Mouse (Mus musculus) spleen, adult 12 weeks (tissue): ENCODE results near the gene Rhox3h.
"Not testable (repeated sequence)": the region's sequence is repeated elsewhere in the genome, so short reads cannot be mapped to it uniquely, and the experiment has no call there.

Source experiments
- DNase-seq: peaks from one replicate; pipeline ENCODE4 v3.0.0; 2022; ENCODE audit warnings: low spot score

The Rhox3h gene

DNA sequence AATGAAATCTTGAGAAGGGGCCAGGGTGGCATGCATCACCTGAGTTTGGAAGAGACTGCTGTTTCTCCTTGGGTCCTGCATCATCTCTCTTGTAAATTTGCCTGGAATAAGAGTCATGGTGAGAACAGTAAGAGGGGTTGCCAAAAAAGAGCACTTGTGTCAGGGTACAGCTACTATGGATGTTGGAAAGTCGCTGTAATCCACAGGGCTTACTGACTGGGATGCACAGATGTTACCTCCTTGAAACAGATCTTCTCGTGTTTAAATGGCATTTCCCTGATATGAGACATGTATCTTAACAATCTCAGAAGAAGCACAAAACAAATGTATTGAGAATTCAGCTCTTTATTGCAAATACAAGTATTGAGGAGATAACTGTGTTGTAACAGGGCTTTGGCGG lies at the start of gene Rhox3h:
Gene Rhox3h, minus strand, starts transcription at position 101 of the 400 bp plus-strand sequence.
- DNase-seq, result not testable (repeated sequence)

GRCm38 (mm10) chrX:37701821-37702387 lies 33.3 kb upstream of the Rhox3h start:
- DNase-seq, result no peak

DNA sequence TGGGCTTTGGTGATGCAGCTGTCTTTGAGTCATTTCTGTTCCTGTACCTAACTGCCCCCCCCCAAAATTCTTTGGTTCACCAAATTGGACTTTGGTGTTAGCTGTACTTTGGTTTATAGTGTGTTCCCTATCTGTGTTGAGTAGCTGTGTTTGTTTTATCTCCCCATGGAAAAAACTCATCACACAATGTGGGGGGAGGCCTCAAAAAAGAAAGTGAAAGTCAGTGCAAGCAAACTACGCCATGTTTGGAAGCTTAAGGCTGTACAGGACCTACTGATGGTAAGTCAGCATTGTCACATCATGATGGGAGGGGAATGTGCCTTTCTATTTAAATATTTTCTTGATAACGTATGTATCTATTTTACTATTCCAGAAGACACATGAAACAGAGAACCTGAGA lies 23.7 kb upstream of the Rhox3h start:
- no peak for DNase-seq

DNA sequence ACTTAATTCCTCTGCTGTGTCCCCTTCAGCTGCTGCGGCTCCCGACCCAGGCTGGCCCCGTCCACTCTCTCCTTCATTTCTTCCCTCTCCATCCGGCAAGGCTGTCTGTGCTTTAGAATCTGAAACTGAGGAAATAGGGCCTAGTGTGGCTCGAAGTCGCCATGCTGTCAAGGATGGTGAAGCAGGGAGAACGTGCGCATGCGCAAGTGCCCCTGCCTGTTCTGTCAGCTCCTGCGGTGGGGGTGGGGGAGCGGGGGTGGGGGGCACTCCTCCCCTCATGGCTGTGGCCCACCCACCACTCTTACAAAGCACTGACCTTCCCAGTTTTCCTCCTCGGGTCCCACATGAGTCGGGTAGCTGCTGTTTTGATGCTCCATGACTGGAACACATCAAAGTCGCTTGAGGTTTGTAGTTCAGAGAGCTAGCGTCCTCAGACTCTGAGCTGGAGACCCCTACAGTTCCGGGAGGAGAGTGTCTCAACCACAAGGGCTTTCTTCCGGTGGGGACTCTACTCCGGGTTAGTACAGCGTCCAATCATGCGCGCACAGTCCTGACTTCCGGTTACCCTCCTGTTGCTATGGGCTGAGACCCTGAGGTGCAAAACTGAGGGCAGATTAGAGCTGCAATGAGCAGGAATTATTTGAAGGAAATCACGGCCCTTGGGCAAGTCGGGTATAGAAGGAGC lies 14.6 kb upstream of the Rhox3h start:
- DNase-seq, result no peak

- DNase-seq, result not testable (repeated sequence)
Observed at GRCm38 (mm10) chrX:37673177-37673576, 4.6 kb upstream of the Rhox3h start, which contains the start of gene Rhox2h. Gene Rhox2h (minus strand): TSS chrX:37673277.

DNA sequence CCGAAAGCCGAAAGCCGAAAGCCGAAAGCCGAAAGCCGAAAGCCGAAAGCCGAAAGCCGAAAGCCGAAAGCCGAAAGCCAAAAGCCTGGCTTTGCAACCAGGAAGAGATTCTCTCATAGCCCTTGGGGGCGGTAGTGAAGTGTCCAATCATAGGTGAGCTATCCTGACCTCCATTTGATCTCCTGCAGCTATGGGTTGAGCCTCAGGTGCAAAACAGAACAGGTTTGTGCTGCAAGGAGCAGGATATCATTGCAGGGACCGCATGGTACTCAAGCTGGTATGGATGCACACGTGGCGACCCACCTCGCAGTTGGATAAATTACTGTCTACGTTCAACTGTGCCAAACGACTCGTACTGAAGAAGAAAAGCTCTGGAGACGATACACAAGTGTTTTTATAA lies 17.3 kb downstream of the Rhox3h start, which contains the start of gene Rhox4g:
Gene Rhox4g, minus strand, starts transcription at position 101 of the 400 bp plus-strand sequence.
- not testable (repeated sequence) for DNase-seq

DNA sequence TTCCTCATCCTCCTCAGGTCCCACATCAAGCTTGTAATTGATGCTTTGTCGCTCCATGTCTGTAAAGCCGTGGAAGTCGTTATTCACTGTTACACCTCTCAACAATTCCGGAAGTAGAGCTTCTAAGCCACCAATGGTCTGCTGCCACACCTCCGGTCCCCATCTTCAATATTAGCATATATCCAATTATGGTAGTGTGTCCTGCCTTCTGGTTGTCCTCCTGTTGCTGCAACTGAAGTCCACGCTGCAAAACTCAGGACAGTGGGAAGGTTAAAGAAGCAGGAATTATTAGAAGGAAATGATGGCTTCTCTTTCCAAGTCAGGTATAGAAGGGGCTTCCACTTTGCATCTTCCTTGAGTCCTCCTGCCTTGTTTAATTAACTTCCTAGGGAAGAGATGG lies 25.2 kb downstream of the Rhox3h start, which contains the start of gene Rhox2g:
Gene Rhox2g, minus strand, starts transcription at position 101 of the 400 bp plus-strand sequence.
- DNase-seq, result not testable (repeated sequence)

- DNase-seq, result not testable (repeated sequence)
Observed at GRCm38 (mm10) chrX:37628512-37628911, 40.1 kb downstream of the Rhox3h start, which contains the start of gene Rhox3g. Gene Rhox3g (minus strand): TSS chrX:37628612.
